Mouse (Mus musculus) heart, postnatal 0 days (tissue): ENCODE results near the gene Hba-x.

Experiments used
- CTCF ChIP-seq: IDR thresholded peaks from 2 replicates; pipeline ENCODE4 v1.5.1; 2016; ENCODE audit warnings: antibody characterized with exemption, control low read depth, low read depth
- EP300 ChIP-seq: IDR thresholded peaks from 2 replicates; pipeline ENCODE4 v1.6.1; 2016; ENCODE audit warnings: antibody characterized with exemption, low read depth

GRCm38 (mm10) chr11:32300279-32301267 is 24.4 kb downstream of the Hba-x start:
- TF ChIP-seq EP300 (no peak), CTCF (no peak)
